Mouse (Mus musculus) heart, postnatal 0 days (tissue): ENCODE data around the gene Abat. TPM values are rescaled to one million over a fixed set of nuclear protein-coding genes. Genes with fewer than 3 reads are reported as not detected.

ENCODE experiments used
- ATAC-seq: fragments of 200-750 bp; cut with Nextera tagmentation; 2 replicates; pipeline ENCODE4 v1.8.0; 2017; ENCODE audit warnings: low read depth, moderate number of reproducible peaks, moderate library complexity; ENCODE audit not compliant: insufficient read depth
- DNase-seq: peaks from one replicate; pipeline ENCODE4 v3.0.0-alpha.2; 2016; ENCODE audit warnings: low spot score
- H3K27ac ChIP-seq: fragments of 300-500 bp; sonication (generic); 2 replicates; pipeline ENCODE4 v1.5.1; 2014; ENCODE audit warnings: low read depth, mild to moderate bottlenecking
- H3K27me3 ChIP-seq: fragments of 300-500 bp; sonication (generic); 2 replicates; pipeline ENCODE4 v1.6.1; 2014; ENCODE audit warnings: low read length, mixed read lengths; ENCODE audit not compliant: control insufficient read depth, insufficient read depth
- H3K36me3 ChIP-seq: fragments of 300-500 bp; sonication (generic); replicated peaks from 2 replicates; pipeline ENCODE4 v1.6.1; 2014; ENCODE audit warnings: low read length, mixed read lengths; ENCODE audit not compliant: control insufficient read depth, insufficient read depth
- H3K4me1 ChIP-seq: fragments of 300-500 bp; sonication (generic); 2 replicates; pipeline ENCODE4 v1.6.1; 2014; ENCODE audit warnings: antibody characterized with exemption; ENCODE audit not compliant: control insufficient read depth, insufficient read depth
- H3K4me2 ChIP-seq: fragments of 300-500 bp; sonication (generic); 2 replicates; pipeline ENCODE4 v1.6.1; 2014; ENCODE audit warnings: low read depth, mild to moderate bottlenecking, low read length, moderate library complexity
- H3K4me3 ChIP-seq: fragments of 300-500 bp; sonication (generic); 2 replicates; pipeline ENCODE4 v1.5.1; 2014; ENCODE audit warnings: low read depth, low read length
- H3K9ac ChIP-seq: fragments of 300-500 bp; sonication (generic); replicated peaks from 2 replicates; pipeline ENCODE4 v1.6.1; 2014; ENCODE audit warnings: low read depth, low read length, mixed read lengths
- H3K9me3 ChIP-seq: fragments of 300-500 bp; sonication (generic); replicated peaks from 2 replicates; pipeline ENCODE4 v1.6.1; 2016; ENCODE audit warnings: low read length; ENCODE audit not compliant: control insufficient read depth
- CTCF ChIP-seq: IDR thresholded peaks from 2 replicates; pipeline ENCODE4 v1.5.1; 2016; ENCODE audit warnings: antibody characterized with exemption, control low read depth, low read depth
- EP300 ChIP-seq: IDR thresholded peaks from 2 replicates; pipeline ENCODE4 v1.6.1; 2016; ENCODE audit warnings: antibody characterized with exemption, low read depth
- WGBS: fragments of 180-500 bp; shearing (Covaris S2); extraction: QIAGEN DNeasy Blood & Tissue Kit; methylation state at CpG from one replicate; pipeline ENCODE4 v1.1.7; 2014; 5-methylcytosine and 5-hydroxymethylcytosine counted together
- polyA plus RNA-seq: library from polyadenylated mRNA; unstranded; fragments of >200 nt; fragmentation: Nextera tagmentation; extraction: Ambion mirVana; gene quantifications from 2 replicates; pipeline ENCODE4 v1.2.1, GENCODE M21; 2015
- total RNA-seq: library from RNA; depleted of rRNA; stranded (reverse); fragments of >200 nt; gene quantifications from 2 replicates; pipeline ENCODE4 v1.2.3, GENCODE M21; 2014; ENCODE audit warnings: low replicate concordance

The Abat gene
- total and polyA plus RNA-seq, 2 experiments from 2014 or later = 9.9 to 15.8 TPM

DNA sequence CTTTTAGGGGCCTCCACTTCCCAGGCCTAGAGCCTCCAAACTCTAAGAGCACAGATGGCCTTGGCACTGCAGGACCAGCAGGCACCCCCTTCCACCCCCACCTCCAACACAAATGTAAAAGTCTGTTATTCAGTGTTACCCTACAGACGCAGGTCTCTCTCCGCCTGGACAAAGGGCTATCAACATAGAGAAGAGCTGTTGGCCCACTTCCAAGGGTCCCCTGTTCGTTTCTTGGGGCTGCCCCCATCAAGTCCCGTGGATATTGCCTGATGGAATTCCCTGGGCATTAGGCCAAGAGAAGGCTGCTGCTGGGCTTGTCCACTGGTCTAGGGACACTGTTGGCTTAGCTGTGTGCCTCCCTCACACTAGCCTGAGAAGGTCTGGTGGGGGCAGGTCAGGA is 951 bp downstream of the Abat start:
- Histone ChIP-seq H3K4me1 (peaks cover 15% of the 10 kb centered on the region), H3K4me3 (peak overlapping the region; percentile 57), H3K4me2 (peak overlapping the region; percentile 85), H3K36me3 (no peaks in the 10 kb centered on the region), H3K9ac (no peak overlapping the region), H3K27me3 (no peaks in the 10 kb centered on the region), H3K27ac (no peak overlapping the region), H3K9me3 (no peaks in the 10 kb centered on the region)
- peak; percentile 42; the same call in 1 of the 2 replicates for ATAC-seq
- peak; percentile 70 for DNase-seq
- no peak for TF ChIP-seq CTCF
- TF ChIP-seq EP300 = no peak
- 6% methylated on average over 4 of the region's 4 CpGs for WGBS

DNA sequence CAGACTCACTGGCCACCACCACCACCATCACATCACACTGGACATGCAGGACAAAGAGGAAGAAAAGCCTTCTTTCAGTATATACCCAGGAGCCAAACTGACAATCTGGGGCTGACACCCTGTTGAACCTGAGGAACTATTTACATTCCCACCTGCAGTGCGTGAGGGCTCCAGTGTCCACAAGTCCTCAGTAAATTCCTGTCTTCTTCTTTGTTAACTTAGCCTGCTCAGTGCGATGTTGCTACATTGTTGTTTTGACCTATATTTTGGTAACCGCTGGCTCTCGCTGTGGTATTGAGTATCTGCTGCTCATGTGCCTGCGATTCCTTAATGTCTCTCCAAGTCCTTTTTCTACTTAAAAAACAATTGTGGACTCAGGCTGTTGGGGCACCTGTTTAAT is 7.3 kb downstream of the Abat start:
- H3K4me3 ChIP-seq = no peak overlapping the region
- H3K4me1 ChIP-seq = peaks cover 15% of the 10 kb centered on the region
- no peak for TF ChIP-seq EP300
- no peak for TF ChIP-seq CTCF
- DNase-seq = no peak
- H3K9ac ChIP-seq = no peak overlapping the region
- H3K27ac ChIP-seq = no peak overlapping the region
- no peaks in the 10 kb centered on the region for H3K27me3 ChIP-seq
- H3K36me3 ChIP-seq = no peaks in the 10 kb centered on the region
- ATAC-seq = no peak
- no peak overlapping the region for H3K4me2 ChIP-seq
- 88% methylated on average over 5 of the region's 5 CpGs for WGBS
- no peaks in the 10 kb centered on the region for H3K9me3 ChIP-seq

- no peak for TF ChIP-seq CTCF
- no peak for TF ChIP-seq EP300
- Histone ChIP-seq H3K9me3 (no peaks in the 10 kb centered on the region), H3K4me2 (no peak overlapping the region), H3K9ac (no peak overlapping the region), H3K36me3 (no peaks in the 10 kb centered on the region), H3K27me3 (no peaks in the 10 kb centered on the region), H3K27ac (no peak overlapping the region), H3K4me1 (peaks cover 15% of the 10 kb centered on the region), H3K4me3 (no peak overlapping the region)
- DNase-seq (no peak), ATAC-seq (no peak)
- WGBS = 56% methylated on average over 4 of the region's 4 CpGs
Observed at GRCm38 (mm10) chr16:8521322-8521721, 8.1 kb downstream of the Abat start.

- H3K4me3 ChIP-seq = no peak overlapping the region
- WGBS = 10% methylated on average over 11 of the region's 11 CpGs
- TF ChIP-seq CTCF = no peak
- TF ChIP-seq EP300 = no peak
- H3K4me1 ChIP-seq = peaks cover 15% of the 10 kb centered on the region
- no peak overlapping the region for H3K9ac ChIP-seq
- no peaks in the 10 kb centered on the region for H3K9me3 ChIP-seq
- H3K4me2 ChIP-seq = peak overlapping the region; percentile 5; the same call in 1 of the 2 replicates
- H3K36me3 ChIP-seq = no peaks in the 10 kb centered on the region
- DNase-seq (peak; percentile 62), ATAC-seq (peak; percentile 77)
- peak overlapping the region; percentile 44 for H3K27ac ChIP-seq
- no peaks in the 10 kb centered on the region for H3K27me3 ChIP-seq
Observed at GRCm38 (mm10) chr16:8523480-8524144, 10.4 kb downstream of the Abat start.

- Histone ChIP-seq H3K9ac (no peak overlapping the region), H3K4me1 (peaks cover 15% of the 10 kb centered on the region), H3K4me2 (0 out of 2 replicates have a peak overlapping the region, but pooled peaks have one; percentile 5), H3K9me3 (no peaks in the 10 kb centered on the region), H3K4me3 (no peak overlapping the region), H3K27me3 (no peaks in the 10 kb centered on the region), H3K36me3 (no peaks in the 10 kb centered on the region), H3K27ac (peak overlapping the region; percentile 44)
- no peak for ATAC-seq
- TF ChIP-seq EP300 (no peak), CTCF (no peak)
- no peak for DNase-seq
- whole genome bisulfite sequencing = 65% methylated on average over 16 of the region's 16 CpGs
Observed at GRCm38 (mm10) chr16:8524163-8524847, 11.1 kb downstream of the Abat start.
